Mouse (Mus musculus): ENCODE measurements around the gene Cd38. TPM values are rescaled to one million over a fixed set of nuclear protein-coding genes. Genes with fewer than 3 reads are reported as not detected.

Gene Cd38
- polyA plus RNA-seq, 2 experiments = 5.3 to 7.4 TPM

- Histone ChIP-seq H3K4me3 (replicated peaks; ENCODE audit: low read length) (no peak overlapping the region), H3K9me3 (ENCODE audit: control insufficient read depth, low read length) (peaks cover 5% of the 10 kb centered on the region; the same call in 1 of the 2 replicates), H3K4me2 (replicated peaks; ENCODE audit: low read depth, low read length, severe bottlenecking) (no peak overlapping the region), H3K4me1 (ENCODE audit: control insufficient read depth, insufficient read depth, low read length) (no peaks in the 10 kb centered on the region), H3K36me3 (ENCODE audit: control insufficient read depth, insufficient read depth, low read length) (no peaks in the 10 kb centered on the region), H3K9ac (ENCODE audit: low read depth, low read length, severe bottlenecking) (no peak overlapping the region), H3K27me3 (ENCODE audit: control insufficient read depth, insufficient read depth, low read length) (no peaks in the 10 kb centered on the region), H3K27ac (replicated peaks; ENCODE audit: low read depth, low read length) (no peak overlapping the region)
- DNase-seq (ENCODE audit: low spot score) (no peak), ATAC-seq (ENCODE audit: low FRiP score, low read depth) (no peak)
- no peak for TF ChIP-seq POLR2A (IDR thresholded peaks at IDR 0.05; ENCODE audit: borderline replicate concordance, extremely low read depth, insufficient read depth, insufficient read length)
- 18% methylated on average over 2 of the region's 2 CpGs for WGBS
These were observed 22.1 kb upstream of the Cd38 start for GRCm38 (mm10) chr5:43846227-43846626.

- Histone ChIP-seq H3K27ac (replicated peaks; ENCODE audit: low read depth, low read length) (no peak overlapping the region), H3K9me3 (ENCODE audit: control insufficient read depth, low read length) (peaks cover 5% of the 10 kb centered on the region; the same call in 1 of the 2 replicates), H3K36me3 (ENCODE audit: control insufficient read depth, insufficient read depth, low read length) (no peaks in the 10 kb centered on the region), H3K4me2 (replicated peaks; ENCODE audit: low read depth, low read length, severe bottlenecking) (no peak overlapping the region), H3K4me1 (ENCODE audit: control insufficient read depth, insufficient read depth, low read length) (no peaks in the 10 kb centered on the region), H3K27me3 (ENCODE audit: control insufficient read depth, insufficient read depth, low read length) (no peaks in the 10 kb centered on the region), H3K4me3 (replicated peaks; ENCODE audit: low read length) (no peak overlapping the region), H3K9ac (ENCODE audit: low read depth, low read length, severe bottlenecking) (no peak overlapping the region)
- no peak for ATAC-seq (ENCODE audit: low FRiP score, low read depth)
- no peak for DNase-seq (ENCODE audit: low spot score)
- TF ChIP-seq POLR2A (IDR thresholded peaks at IDR 0.05; ENCODE audit: borderline replicate concordance, extremely low read depth, insufficient read depth, insufficient read length) = no peak
These were observed 20.8 kb upstream of the Cd38 start for GRCm38 (mm10) chr5:43847555-43847954.

GRCm38 (mm10) chr5:43848275-43848674, 20.1 kb upstream of the Cd38 start:
- peaks cover 5% of the 10 kb centered on the region; the same call in 1 of the 2 replicates for H3K9me3 ChIP-seq (ENCODE audit: control insufficient read depth, low read length)
- H3K4me1 ChIP-seq (ENCODE audit: control insufficient read depth, insufficient read depth, low read length) = no peaks in the 10 kb centered on the region
- no peak overlapping the region for H3K27ac ChIP-seq (replicated peaks; ENCODE audit: low read depth, low read length)
- DNase-seq (ENCODE audit: low spot score) (no peak), ATAC-seq (ENCODE audit: low FRiP score, low read depth) (no peak)
- no peak overlapping the region for H3K4me3 ChIP-seq (replicated peaks; ENCODE audit: low read length)
- H3K36me3 ChIP-seq (ENCODE audit: control insufficient read depth, insufficient read depth, low read length) = no peaks in the 10 kb centered on the region
- 84% methylated on average over 3 of the region's 3 CpGs for WGBS
- H3K9ac ChIP-seq (ENCODE audit: low read depth, low read length, severe bottlenecking) = no peak overlapping the region
- H3K4me2 ChIP-seq (replicated peaks; ENCODE audit: low read depth, low read length, severe bottlenecking) = no peak overlapping the region
- H3K27me3 ChIP-seq (ENCODE audit: control insufficient read depth, insufficient read depth, low read length) = no peaks in the 10 kb centered on the region
- TF ChIP-seq POLR2A (IDR thresholded peaks at IDR 0.05; ENCODE audit: borderline replicate concordance, extremely low read depth, insufficient read depth, insufficient read length) = no peak

- DNase-seq (ENCODE audit: low spot score) = no peak
- 73% methylated on average over 11 of the region's 11 CpGs for WGBS
- TF ChIP-seq POLR2A (IDR thresholded peaks at IDR 0.05; ENCODE audit: borderline replicate concordance, extremely low read depth, insufficient read depth, insufficient read length) = no peak
- H3K36me3 ChIP-seq (ENCODE audit: control insufficient read depth, insufficient read depth, low read length) = no peaks in the 10 kb centered on the region
- H3K9me3 ChIP-seq (ENCODE audit: control insufficient read depth, low read length) = no peaks in the 10 kb centered on the region
- H3K4me1 ChIP-seq (ENCODE audit: control insufficient read depth, insufficient read depth, low read length) = no peaks in the 10 kb centered on the region
- H3K9ac ChIP-seq (ENCODE audit: low read depth, low read length, severe bottlenecking) = no peak overlapping the region
- ATAC-seq (ENCODE audit: low FRiP score, low read depth) = no peak
- no peak overlapping the region for H3K27ac ChIP-seq (replicated peaks; ENCODE audit: low read depth, low read length)
- no peaks in the 10 kb centered on the region for H3K27me3 ChIP-seq (ENCODE audit: control insufficient read depth, insufficient read depth, low read length)
- H3K4me3 ChIP-seq (replicated peaks; ENCODE audit: low read length) = no peak overlapping the region
- no peak overlapping the region for H3K4me2 ChIP-seq (replicated peaks; ENCODE audit: low read depth, low read length, severe bottlenecking)
These were observed 15.1 kb upstream of the Cd38 start for GRCm38 (mm10) chr5:43853096-43853867.

GRCm38 (mm10) chr5:43853868-43854488, 14.4 kb upstream of the Cd38 start:
- no peak overlapping the region for H3K4me3 ChIP-seq (replicated peaks; ENCODE audit: low read length)
- TF ChIP-seq POLR2A (IDR thresholded peaks at IDR 0.05; ENCODE audit: borderline replicate concordance, extremely low read depth, insufficient read depth, insufficient read length) = no peak
- WGBS = 83% methylated on average over 7 of the region's 7 CpGs

More at GRCm38 (mm10) chr5:43853868-43854488, 14.4 kb upstream of the Cd38 start:
- H3K4me1 ChIP-seq (ENCODE audit: control insufficient read depth, insufficient read depth, low read length) = no peaks in the 10 kb centered on the region
- H3K27me3 ChIP-seq (ENCODE audit: control insufficient read depth, insufficient read depth, low read length) = no peaks in the 10 kb centered on the region
- DNase-seq (ENCODE audit: low spot score) (no peak), ATAC-seq (ENCODE audit: low FRiP score, low read depth) (no peak)
- H3K36me3 ChIP-seq (ENCODE audit: control insufficient read depth, insufficient read depth, low read length) = no peaks in the 10 kb centered on the region
- H3K9ac ChIP-seq (ENCODE audit: low read depth, low read length, severe bottlenecking) = no peak overlapping the region
- H3K27ac ChIP-seq (replicated peaks; ENCODE audit: low read depth, low read length) = no peak overlapping the region
- H3K4me2 ChIP-seq (replicated peaks; ENCODE audit: low read depth, low read length, severe bottlenecking) = no peak overlapping the region
- no peaks in the 10 kb centered on the region for H3K9me3 ChIP-seq (ENCODE audit: control insufficient read depth, low read length)
